Mouse (Mus musculus): ENCODE results near the gene Tut1.

- TF ChIP-seq CTCF (IDR thresholded peaks at IDR 0.05; ENCODE audit: control insufficient read depth, insufficient read depth, insufficient read length) = no peak
- TF ChIP-seq USF1 (IDR thresholded peaks at IDR 0.05; ENCODE audit: low read depth) = no peak
- no peak for TF ChIP-seq CEBPB (IDR thresholded peaks at IDR 0.05; ENCODE audit: low read depth)
- no peak for TF ChIP-seq MYOG (IDR thresholded peaks at IDR 0.05; ENCODE audit: control insufficient read depth, extremely low read depth, insufficient read length)
- TF ChIP-seq FOSL1 (IDR thresholded peaks at IDR 0.05; ENCODE audit: insufficient read depth, low read length, poor library complexity, severe bottlenecking) = no peak
Observed at GRCm38 (mm10) chr19:8980771-8981170, 27.1 kb downstream of the Tut1 start.
